Mouse (Mus musculus) frontal cortex, adult 2 months (tissue): Measurements from ENCODE around the gene Cog7. TPM values are rescaled to one million over a fixed set of nuclear protein-coding genes. Genes with fewer than 3 reads are reported as not detected.

ENCODE experiments used
- DNase-seq, 2 experiments: peaks; one replicate each; pipeline ENCODE4 v3.0.0; 2022; ENCODE audit warnings: low spot score in 1 of 2; ENCODE audit errors: extremely low spot score in 1 of 2
- polyA plus RNA-seq: library from polyadenylated mRNA; depleted of rRNA; stranded (reverse); fragments of >200 nt; gene quantifications from 2 replicates; pipeline ENCODE4 v1.2.3, GENCODE M21; 2012; rRNA removed

Cog7 gene
- 31.3 and 33.4 TPM in 2 replicates for polyA plus RNA-seq

- DNase-seq, result peak; percentile 76 to 95
Observed at GRCm38 (mm10) chr7:121981307-121981871, at the start of gene Cog7. TSS of gene Cog7 (minus strand) at chr7:121981711.

- no peak for DNase-seq
Observed at GRCm38 (mm10) chr7:122022131-122022530, 40.6 kb upstream of the Cog7 start.

- DNase-seq, result peak; percentile 60 to 85
Observed at GRCm38 (mm10) chr7:122020667-122021354, 39.3 kb upstream of the Cog7 start, which contains the start of gene Gga2. TSS of gene Gga2 (minus strand) at chr7:122021222.

GRCm38 (mm10) chr7:122020273-122020666, 38.8 kb upstream of the Cog7 start:
- no peak for DNase-seq

- DNase-seq, result peak; percentile 52 to 74
Observed at GRCm38 (mm10) chr7:122018978-122019377, 37.5 kb upstream of the Cog7 start.

- DNase-seq, result no peak
Observed at GRCm38 (mm10) chr7:122018247-122018646, 36.7 kb upstream of the Cog7 start.

- no peak for DNase-seq
Observed at GRCm38 (mm10) chr7:122015734-122016133, 34.2 kb upstream of the Cog7 start.

GRCm38 (mm10) chr7:122015105-122015504, 33.6 kb upstream of the Cog7 start:
- no peak for DNase-seq

- no peak for DNase-seq
Observed at GRCm38 (mm10) chr7:122012949-122013348, 31.4 kb upstream of the Cog7 start.

GRCm38 (mm10) chr7:122012370-122012769, 30.9 kb upstream of the Cog7 start:
- no peak for DNase-seq

- no peak for DNase-seq
Observed at GRCm38 (mm10) chr7:122000396-122000795, 18.9 kb upstream of the Cog7 start.

GRCm38 (mm10) chr7:121995961-121996360, 14.4 kb upstream of the Cog7 start:
- no peak for DNase-seq

GRCm38 (mm10) chr7:121975031-121975430, 6.5 kb downstream of the Cog7 start:
- DNase-seq, result peak in 1 of 2 experiments; percentile 71

GRCm38 (mm10) chr7:121971698-121972097, 9.8 kb downstream of the Cog7 start:
- DNase-seq, result no peak

GRCm38 (mm10) chr7:121970250-121970649, 11.3 kb downstream of the Cog7 start:
- no peak for DNase-seq

- no peak for DNase-seq
Observed at GRCm38 (mm10) chr7:121968816-121969215, 12.7 kb downstream of the Cog7 start.

GRCm38 (mm10) chr7:121968242-121968641, 13.3 kb downstream of the Cog7 start:
- DNase-seq, result no peak

GRCm38 (mm10) chr7:121966169-121966568, 15.3 kb downstream of the Cog7 start:
- no peak for DNase-seq

- DNase-seq, result peak in 1 of 2 experiments; percentile 89
Observed at GRCm38 (mm10) chr7:121963883-121964398, 17.6 kb downstream of the Cog7 start.

- DNase-seq, result no peak
Observed at GRCm38 (mm10) chr7:121962571-121962959, 18.9 kb downstream of the Cog7 start.

GRCm38 (mm10) chr7:121961913-121962570, 19.5 kb downstream of the Cog7 start:
- no peak for DNase-seq
